Mouse (Mus musculus) MEL (cell line): ENCODE measurements around the gene Tmem106c. TPM values are rescaled to one million over a fixed set of nuclear protein-coding genes. Genes with fewer than 3 reads are reported as not detected.

Experiments used
- DNase-seq: peaks from one replicate; pipeline ENCODE4 v3.0.0; 2011; ENCODE audit warnings: low read depth, low spot score
- H3K27ac ChIP-seq: 2 replicates; pipeline ENCODE4 v1.5.1; 2012; ENCODE audit warnings: low read depth, mild to moderate bottlenecking, control low read depth, low read length, moderate library complexity; ENCODE audit not compliant: control insufficient read depth
- H3K27me3 ChIP-seq, 2 experiments: fragments of 150-350 bp in 1 of 2; sonication (generic) in 1 of 2; 2 replicates each; pipeline ENCODE4 v1.6.1; 2012; ENCODE audit warnings: low read length in 2 of 2, mild to moderate bottlenecking in 2 of 2, improper control_type of control experiment in 1 of 2, moderate library complexity in 1 of 2; ENCODE audit not compliant: insufficient read depth in 2 of 2, control insufficient read depth in 1 of 2
- H3K36me3 ChIP-seq, 2 experiments: 2 replicates each; pipeline ENCODE4 v1.6.1; 2012 to 2014; ENCODE audit warnings: low read length in 2 of 2, improper control_type of control experiment in 1 of 2, inconsistent platforms in 1 of 2, mild to moderate bottlenecking in 1 of 2; ENCODE audit not compliant: insufficient read depth in 2 of 2, control insufficient read depth in 1 of 2
- H3K4me1 ChIP-seq, 2 experiments: fragments of 150-350 bp in 1 of 2; sonication (generic) in 1 of 2; 2 replicates each; pipeline ENCODE4 v1.6.1; 2012; ENCODE audit warnings: low read length in 2 of 2, improper control_type of control experiment in 1 of 2, mild to moderate bottlenecking in 1 of 2; ENCODE audit not compliant: insufficient read depth in 2 of 2, control insufficient read depth in 1 of 2
- H3K4me3 ChIP-seq, 2 experiments: fragments of 150-350 bp in 1 of 2; sonication (generic) in 1 of 2; 2 replicates each; pipeline ENCODE4 v1.5.1; 2012; ENCODE audit warnings: low read depth in 2 of 2, low read length in 2 of 2, mild to moderate bottlenecking in 2 of 2, moderate library complexity in 2 of 2, control low read depth in 1 of 2, improper control_type of control experiment in 1 of 2; ENCODE audit not compliant: control insufficient read depth in 1 of 2, insufficient read depth in 1 of 2
- H3K79me2 ChIP-seq: 2 replicates; pipeline ENCODE4 v1.6.1; 2012; ENCODE audit warnings: mild to moderate bottlenecking, low read length, moderate library complexity; ENCODE audit not compliant: control insufficient read depth, poor library complexity, insufficient read depth
- H3K9ac ChIP-seq: 2 replicates; pipeline ENCODE4 v1.6.1; 2012; ENCODE audit warnings: low read depth, mild to moderate bottlenecking, control low read depth, low read length, moderate library complexity; ENCODE audit not compliant: control insufficient read depth, poor library complexity, severe bottlenecking
- H3K9me3 ChIP-seq: fragments of 150-350 bp; sonication (generic); replicated peaks from 2 replicates; pipeline ENCODE4 v1.6.1; 2012; ENCODE audit warnings: mild to moderate bottlenecking, low read length, improper control_type of control experiment, moderate library complexity; ENCODE audit not compliant: insufficient read depth
- BHLHE40 ChIP-seq: IDR thresholded peaks from 2 replicates; pipeline ENCODE4 v1.6.1; 2012; ENCODE audit warnings: low read depth, mild to moderate bottlenecking, inconsistent platforms, low read length, improper control_type of control experiment, borderline replicate concordance
- E2F4 ChIP-seq: IDR thresholded peaks from 2 replicates; pipeline ENCODE4 v1.6.1; 2011; ENCODE audit warnings: low read depth, low read length, improper control_type of control experiment, borderline replicate concordance
- ELF1 ChIP-seq: IDR thresholded peaks from 2 replicates; pipeline ENCODE4 v1.6.1; 2014; ENCODE audit warnings: low read depth, mild to moderate bottlenecking, inconsistent platforms, low read length, improper control_type of control experiment, moderate library complexity
- EP300 ChIP-seq, 2 experiments: IDR thresholded peaks; 2 replicates each; pipeline ENCODE4 v1.6.1; 2011; ENCODE audit warnings: improper control_type of control experiment in 2 of 2, low read length in 2 of 2, low read depth in 1 of 2, mild to moderate bottlenecking in 1 of 2
- ETS1 ChIP-seq: IDR thresholded peaks from 2 replicates; pipeline ENCODE4 v1.6.1; 2012; ENCODE audit warnings: low read depth, mild to moderate bottlenecking, inconsistent platforms, low read length, improper control_type of control experiment, moderate library complexity
- GABPA ChIP-seq: IDR thresholded peaks from 2 replicates; pipeline ENCODE4 v1.6.1; 2012; ENCODE audit warnings: low read depth, mild to moderate bottlenecking, inconsistent platforms, low read length, improper control_type of control experiment, moderate library complexity
- GATA1 ChIP-seq: IDR thresholded peaks from 2 replicates; pipeline ENCODE4 v1.6.1; 2011; ENCODE audit warnings: low read depth, low read length, improper control_type of control experiment
- HCFC1 ChIP-seq: IDR thresholded peaks from 2 replicates; pipeline ENCODE4 v1.6.1; 2012; ENCODE audit warnings: low read depth, mild to moderate bottlenecking, inconsistent platforms, low read length, improper control_type of control experiment, moderate library complexity
- JUND ChIP-seq: IDR thresholded peaks from 2 replicates; pipeline ENCODE4 v1.6.1; 2011; ENCODE audit warnings: low read depth, mild to moderate bottlenecking, improper control_type of control experiment, low read length
- MXI1 ChIP-seq: IDR thresholded peaks from 2 replicates; pipeline ENCODE4 v1.6.1; 2011; ENCODE audit warnings: mild to moderate bottlenecking, low read depth, low read length, improper control_type of control experiment
- NELFE ChIP-seq: IDR thresholded peaks from 2 replicates; pipeline ENCODE4 v1.6.1; 2011; ENCODE audit warnings: low read depth, low read length, improper control_type of control experiment
- POLR2AphosphoS2 ChIP-seq: IDR thresholded peaks from 2 replicates; pipeline ENCODE4 v1.6.1; 2011; ENCODE audit warnings: low read length, improper control_type of control experiment
- POLR2AphosphoS5 ChIP-seq: IDR thresholded peaks from 2 replicates; pipeline ENCODE4 v1.6.1; 2012; ENCODE audit warnings: low read depth, borderline replicate concordance, mild to moderate bottlenecking, inconsistent platforms, low read length, moderate library complexity, mixed read lengths
- RCOR1 ChIP-seq: IDR thresholded peaks from 2 replicates; pipeline ENCODE4 v1.6.1; 2012; ENCODE audit warnings: low read depth, mild to moderate bottlenecking, inconsistent platforms, low read length, improper control_type of control experiment
- SIN3A ChIP-seq: IDR thresholded peaks from 2 replicates; pipeline ENCODE4 v1.6.1; 2012; ENCODE audit warnings: low read length, improper control_type of control experiment, inconsistent platforms
- TAL1 ChIP-seq: IDR thresholded peaks from 2 replicates; pipeline ENCODE4 v1.6.1; 2012; ENCODE audit warnings: mild to moderate bottlenecking, inconsistent platforms, low read length, moderate library complexity, mixed read lengths
- TBP ChIP-seq: IDR thresholded peaks from 2 replicates; pipeline ENCODE4 v1.8.0; 2011; ENCODE audit warnings: low read depth, low read length, improper control_type of control experiment
- UBTF ChIP-seq: IDR thresholded peaks from 2 replicates; pipeline ENCODE4 v1.6.1; 2012; ENCODE audit warnings: low read depth, mild to moderate bottlenecking, inconsistent platforms, low read length, improper control_type of control experiment, moderate library complexity, borderline replicate concordance; ENCODE audit not compliant: insufficient read depth
- USF2 ChIP-seq, 2 experiments: IDR thresholded peaks; 2 replicates each; pipeline ENCODE4 v1.6.1; 2011 to 2012; ENCODE audit warnings: improper control_type of control experiment in 2 of 2, low read length in 2 of 2, borderline replicate concordance in 1 of 2, inconsistent platforms in 1 of 2, low read depth in 1 of 2, mild to moderate bottlenecking in 1 of 2; ENCODE audit not compliant: insufficient read depth in 1 of 2
- ZC3H11A ChIP-seq: IDR thresholded peaks from 2 replicates; pipeline ENCODE4 v1.6.1; 2012; ENCODE audit warnings: low read depth, mild to moderate bottlenecking, inconsistent platforms, low read length, improper control_type of control experiment
- ZKSCAN1 ChIP-seq: IDR thresholded peaks from 2 replicates; pipeline ENCODE4 v1.6.1; 2012; ENCODE audit warnings: low read depth, mild to moderate bottlenecking, inconsistent platforms, low read length, improper control_type of control experiment, moderate library complexity
- ZMIZ1 ChIP-seq: IDR thresholded peaks from 2 replicates; pipeline ENCODE4 v1.6.1; 2012; ENCODE audit warnings: low read depth, mild to moderate bottlenecking, inconsistent platforms, low read length, improper control_type of control experiment, moderate library complexity
- ZNF384 ChIP-seq: IDR thresholded peaks from 2 replicates; pipeline ENCODE4 v1.6.1; 2012; ENCODE audit warnings: low read depth, mild to moderate bottlenecking, inconsistent platforms, low read length, improper control_type of control experiment
- polyA plus RNA-seq, 2 experiments: library from polyadenylated mRNA; stranded (reverse) in 1 of 2; unstranded in 1 of 2; fragments of >175 nt in 1 of 2; fragments of >200 nt in 1 of 2; gene quantifications; 2 replicates each; pipeline versions ENCODE4 v1.2.1 to v1.2.4; 2012; ENCODE audit warnings: low replicate concordance in 2 of 2, low read depth in 1 of 2; ENCODE audit not compliant: insufficient read length in 2 of 2, insufficient read depth in 1 of 2, missing spikeins in 1 of 2
- total RNA-seq: library from RNA; depleted of rRNA; stranded (reverse); fragments of 300-350 nt; gene quantifications from 2 replicates; pipeline ENCODE4 v1.2.3, GENCODE M21; 2012

Tmem106c gene
- total and polyA plus RNA-seq, 3 experiments = 54.3 to 121 TPM; not detected in 1

- Histone ChIP-seq H3K4me1 (no peaks in the 10 kb centered on the region), H3K27me3 (peaks cover 6 to 13% of the 10 kb centered on the region in 2 experiments), H3K4me3 (no peak overlapping the region)
- TF ChIP-seq TBP (no peak), POLR2AphosphoS5 (no peak), HCFC1 (no peak), ETS1 (no peak), BHLHE40 (no peak), ZKSCAN1 (no peak), MXI1 (no peak), NELFE (no peak), ZC3H11A (no peak)
- TF ChIP-seq, all 39 proteins: peak for 0
- Histone ChIP-seq H3K79me2 (no peaks in the 10 kb centered on the region), H3K9me3 (no peaks in the 10 kb centered on the region), H3K36me3 (no peaks in the 10 kb centered on the region), H3K27ac (no peak overlapping the region), H3K9ac (no peak overlapping the region)
- DNase-seq = no peak
Measured at GRCm38 (mm10) chr15:97932441-97932840, 31.6 kb upstream of the Tmem106c start.

- H3K79me2 ChIP-seq = no peaks in the 10 kb centered on the region
- H3K4me3 ChIP-seq = no peak overlapping the region
- H3K27ac ChIP-seq = no peak overlapping the region
- peaks cover 0 to 9% of the 10 kb centered on the region in 2 experiments; a peak in 2 of 4 replicates for H3K4me1 ChIP-seq
- H3K9me3 ChIP-seq = no peaks in the 10 kb centered on the region
- no peak for DNase-seq
- no peak overlapping the region for H3K9ac ChIP-seq
- no peaks in the 10 kb centered on the region for H3K36me3 ChIP-seq
- peaks cover 8 to 9% of the 10 kb centered on the region in 2 experiments for H3K27me3 ChIP-seq
- TF ChIP-seq ELF1 = no peak
- no peak for TF ChIP-seq UBTF
Measured at GRCm38 (mm10) chr15:97938580-97938979, 25.4 kb upstream of the Tmem106c start.

- H3K9ac ChIP-seq = no peak overlapping the region
- H3K79me2 ChIP-seq = no peaks in the 10 kb centered on the region
- peaks cover 7 to 8% of the 10 kb centered on the region in 2 experiments for H3K27me3 ChIP-seq
- DNase-seq = no peak
- H3K9me3 ChIP-seq = no peaks in the 10 kb centered on the region
- H3K36me3 ChIP-seq = no peaks in the 10 kb centered on the region
- no peak overlapping the region for H3K27ac ChIP-seq
- H3K4me3 ChIP-seq = no peak overlapping the region
- TF ChIP-seq NELFE (no peak), ZKSCAN1 (no peak), JUND (no peak), GABPA (no peak), RCOR1 (no peak), E2F4 (no peak), POLR2AphosphoS5 (no peak), MXI1 (no peak), ZMIZ1 (no peak), GATA1 (no peak), EP300 (IDR thresholded peaks at IDR 0.05; ENCODE audit: low read depth in 1 of 2, low read length in 2 of 2) (no peak), ETS1 (no peak), USF2 (IDR thresholded peaks at IDR 0.05; ENCODE audit: borderline replicate concordance in 1 of 2, insufficient read depth in 1 of 2, low read depth in 1 of 2, low read length in 2 of 2) (no peak), ZNF384 (no peak), SIN3A (no peak), POLR2AphosphoS2 (no peak), TAL1 (no peak)
- peaks cover 0 to 9% of the 10 kb centered on the region in 2 experiments; a peak in 2 of 4 replicates for H3K4me1 ChIP-seq
Measured at GRCm38 (mm10) chr15:97940088-97940487, 23.9 kb upstream of the Tmem106c start.
